Mouse (Mus musculus) induced T-regulatory cell, adult 2 months (primary cell): ENCODE measurements around the gene Rbfox2.

Experiments
- DNase-seq: peaks from one replicate; pipeline ENCODE4 v3.0.0-alpha.2; 2012; ENCODE audit warnings: low read depth

Rbfox2 gene

DNA sequence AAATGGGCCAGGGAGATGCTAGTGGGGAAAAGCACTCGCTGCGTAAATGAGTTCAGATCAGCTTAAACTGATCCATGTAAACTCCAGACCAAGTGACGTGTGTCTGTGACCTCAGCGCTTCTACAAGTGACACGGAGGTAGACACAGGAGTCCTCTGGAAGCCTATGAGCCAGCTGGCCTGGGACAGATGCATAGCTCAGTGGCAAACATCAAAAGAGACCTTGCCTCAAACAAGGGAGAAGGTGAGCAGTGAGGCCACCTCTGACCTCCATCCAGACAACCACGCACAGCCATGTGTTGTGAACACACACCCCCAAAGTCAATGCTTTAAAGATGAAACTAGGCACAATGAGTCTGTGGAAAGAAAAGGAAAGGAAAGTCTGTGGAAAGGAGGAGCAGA is 164.5 kb downstream of the Rbfox2 start:
- no peak for DNase-seq

GRCm38 (mm10) chr15:77141711-77142110 is 165.1 kb downstream of the Rbfox2 start:
- no peak for DNase-seq

DNA sequence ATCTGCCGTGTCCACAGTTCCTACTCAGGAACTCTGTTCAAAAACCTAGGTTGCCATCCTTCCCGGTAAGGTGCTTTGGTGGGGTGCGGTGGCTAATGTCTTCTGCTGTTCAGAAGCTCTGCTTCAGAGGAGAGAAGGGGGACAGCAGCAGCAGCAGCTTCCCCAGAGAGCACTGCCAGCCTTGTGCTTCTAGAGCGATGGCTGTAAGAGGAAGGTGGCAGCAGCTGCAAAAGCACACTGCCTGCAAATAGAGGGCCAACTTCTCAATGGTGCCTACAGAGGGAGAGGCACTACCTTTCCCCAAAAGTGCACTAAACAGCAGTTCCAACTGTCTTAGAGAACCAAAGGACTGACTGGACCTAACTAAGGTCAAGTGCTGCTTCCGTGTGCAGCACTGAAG is 168.5 kb downstream of the Rbfox2 start:
- no peak for DNase-seq

- no peak for DNase-seq
Measured at GRCm38 (mm10) chr15:77134483-77134882, 172.3 kb downstream of the Rbfox2 start.

- DNase-seq: no peak
Measured at GRCm38 (mm10) chr15:77129154-77129553, 177.7 kb downstream of the Rbfox2 start.

- no peak for DNase-seq
Measured at GRCm38 (mm10) chr15:77127737-77128136, 179.1 kb downstream of the Rbfox2 start.

DNA sequence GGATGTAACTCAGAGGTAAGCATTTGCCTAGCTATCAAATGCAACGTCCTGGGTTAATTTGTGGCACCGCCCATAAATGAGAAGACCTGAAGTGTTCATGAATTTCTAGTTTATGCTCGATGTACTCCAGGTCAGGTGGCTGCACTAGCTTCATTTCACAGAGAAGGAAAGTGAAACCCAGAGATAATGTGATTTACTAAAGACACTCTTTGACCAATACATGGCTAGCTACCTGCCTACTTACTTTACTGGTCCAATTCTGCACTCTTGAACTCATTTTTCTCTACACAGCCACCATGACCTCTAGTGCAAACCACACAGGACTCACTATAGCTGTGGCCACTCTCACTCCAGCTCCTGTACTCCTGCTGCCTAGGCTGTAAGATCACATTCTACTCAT is 180.1 kb downstream of the Rbfox2 start:
- no peak for DNase-seq

- DNase-seq: no peak
Measured at GRCm38 (mm10) chr15:77124372-77125117, 182.3 kb downstream of the Rbfox2 start.

DNA sequence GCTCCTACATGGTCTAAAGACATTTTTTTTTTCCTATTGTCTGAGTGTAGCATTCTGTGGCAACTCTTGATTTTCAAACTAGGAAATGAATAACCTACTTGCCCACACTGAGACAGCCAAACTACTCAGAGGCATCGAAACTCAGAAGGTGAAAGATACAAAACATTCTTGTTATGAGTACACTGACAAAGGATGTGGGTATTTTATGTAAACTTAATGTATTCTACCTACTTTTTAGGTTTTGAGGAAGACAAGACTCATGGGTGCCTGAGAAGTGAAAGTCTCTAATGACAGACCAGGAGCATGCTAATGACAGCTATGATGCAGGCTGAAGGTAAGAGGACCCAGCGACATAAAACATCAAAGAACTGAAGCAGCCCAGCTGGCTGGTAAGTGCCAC is 184.0 kb downstream of the Rbfox2 start:
- peak; percentile 3 for DNase-seq

DNA sequence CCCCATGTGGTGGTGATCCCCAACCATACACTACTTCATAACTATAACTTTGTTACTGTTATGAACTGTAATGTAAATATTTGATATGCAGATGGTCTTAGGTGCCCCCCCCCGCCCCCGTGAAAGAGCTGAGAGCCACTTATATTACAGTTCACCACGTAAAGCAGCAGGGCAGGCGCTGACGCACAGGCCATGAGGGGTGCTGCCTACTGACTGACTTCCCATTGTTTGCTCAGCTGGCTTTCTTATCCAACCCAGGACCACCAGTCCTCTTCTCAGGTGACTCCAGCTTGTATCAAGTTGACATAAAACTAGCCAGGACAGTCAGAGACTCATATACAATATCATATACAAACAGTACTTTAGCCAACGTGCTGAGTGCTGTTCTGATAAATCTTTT is 184.6 kb downstream of the Rbfox2 start:
- DNase-seq: no peak

GRCm38 (mm10) chr15:77119666-77120065 is 187.1 kb downstream of the Rbfox2 start:
- no peak for DNase-seq

GRCm38 (mm10) chr15:77117209-77117608 is 189.6 kb downstream of the Rbfox2 start:
- no peak for DNase-seq

GRCm38 (mm10) chr15:77116139-77116722 is 190.6 kb downstream of the Rbfox2 start:
- DNase-seq: no peak

DNA sequence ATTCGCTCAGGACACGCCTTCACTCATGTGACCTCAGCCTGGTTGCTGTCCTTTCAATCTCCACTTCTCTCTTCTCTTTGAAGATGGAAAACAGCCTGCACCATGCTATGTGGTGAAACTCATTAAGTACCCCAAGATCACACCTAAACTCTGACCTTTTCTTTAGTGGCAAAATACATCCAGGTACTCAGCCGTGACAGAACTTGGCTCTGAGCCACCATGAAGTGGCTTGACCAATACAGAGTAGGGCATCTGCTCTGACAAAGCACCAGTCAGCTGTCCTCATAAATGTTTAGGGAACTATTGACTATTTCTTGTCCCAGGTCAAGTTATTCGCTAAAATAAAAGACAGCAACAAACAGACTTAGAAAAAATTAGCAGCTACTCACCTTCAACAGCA is 191.3 kb downstream of the Rbfox2 start:
- DNase-seq: no peak

DNA sequence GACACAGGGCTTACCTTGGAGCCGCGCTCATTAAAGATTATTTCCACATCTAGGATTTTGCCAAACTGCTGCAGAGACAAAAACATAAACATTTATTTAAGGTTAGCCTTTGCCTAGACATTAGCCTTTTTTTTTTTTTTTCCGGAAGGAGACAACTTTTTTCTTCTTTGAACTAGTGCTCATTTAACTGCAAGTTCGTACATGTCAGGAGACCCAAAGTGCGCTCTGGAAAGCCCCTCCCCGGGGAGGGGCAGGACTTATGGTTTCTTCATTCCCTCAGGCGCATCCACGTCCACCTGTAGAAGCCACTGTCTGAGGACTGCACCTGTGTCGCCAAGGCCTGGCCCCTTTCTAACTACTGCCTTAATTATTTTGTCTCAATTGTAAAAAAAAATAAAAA is 193.2 kb downstream of the Rbfox2 start:
- DNase-seq: no peak

DNA sequence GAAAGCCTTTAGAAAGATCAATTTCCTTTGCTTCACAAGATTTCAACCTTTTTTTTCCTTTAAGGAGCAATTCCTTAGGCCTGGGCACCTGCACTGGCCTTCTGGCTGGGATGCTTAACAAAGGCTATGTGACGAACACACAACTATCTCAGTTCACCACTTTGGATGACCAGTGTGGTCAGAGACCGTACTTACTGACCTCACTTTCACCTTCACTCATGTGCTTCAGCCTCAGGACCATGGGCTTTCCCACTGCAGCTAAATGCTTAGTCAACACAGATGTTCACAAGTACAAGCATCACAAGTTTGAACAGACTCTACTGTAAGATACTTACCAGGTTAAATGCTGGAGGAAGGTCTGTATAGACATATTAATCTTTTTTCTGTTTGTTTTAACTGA is 194.4 kb downstream of the Rbfox2 start:
- no peak for DNase-seq

- no peak for DNase-seq
Measured at GRCm38 (mm10) chr15:77111924-77112323, 194.9 kb downstream of the Rbfox2 start.

- DNase-seq: no peak
Measured at GRCm38 (mm10) chr15:77110452-77110851, 196.4 kb downstream of the Rbfox2 start.

- no peak for DNase-seq
Measured at GRCm38 (mm10) chr15:77107169-77107908, 199.5 kb downstream of the Rbfox2 start.

DNA sequence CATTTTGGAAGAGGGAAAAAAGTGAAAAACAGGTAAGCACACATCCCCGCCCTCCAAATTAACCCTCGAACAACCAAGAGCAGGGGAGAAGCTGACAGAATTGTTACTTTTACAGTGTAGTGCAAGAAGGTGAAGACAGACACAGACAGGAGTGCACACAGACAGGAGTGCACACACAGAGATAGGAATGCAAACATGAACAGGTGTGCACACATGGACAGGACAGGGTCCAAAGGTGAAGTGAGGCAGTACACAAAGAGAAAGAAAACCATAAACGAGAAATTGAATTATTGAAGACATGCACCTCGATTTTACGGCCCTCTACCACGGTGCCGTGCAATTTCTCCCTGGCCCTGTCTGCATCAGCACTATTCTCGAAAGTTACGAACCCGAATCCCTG is 201.5 kb downstream of the Rbfox2 start:
- DNase-seq: no peak

DNA sequence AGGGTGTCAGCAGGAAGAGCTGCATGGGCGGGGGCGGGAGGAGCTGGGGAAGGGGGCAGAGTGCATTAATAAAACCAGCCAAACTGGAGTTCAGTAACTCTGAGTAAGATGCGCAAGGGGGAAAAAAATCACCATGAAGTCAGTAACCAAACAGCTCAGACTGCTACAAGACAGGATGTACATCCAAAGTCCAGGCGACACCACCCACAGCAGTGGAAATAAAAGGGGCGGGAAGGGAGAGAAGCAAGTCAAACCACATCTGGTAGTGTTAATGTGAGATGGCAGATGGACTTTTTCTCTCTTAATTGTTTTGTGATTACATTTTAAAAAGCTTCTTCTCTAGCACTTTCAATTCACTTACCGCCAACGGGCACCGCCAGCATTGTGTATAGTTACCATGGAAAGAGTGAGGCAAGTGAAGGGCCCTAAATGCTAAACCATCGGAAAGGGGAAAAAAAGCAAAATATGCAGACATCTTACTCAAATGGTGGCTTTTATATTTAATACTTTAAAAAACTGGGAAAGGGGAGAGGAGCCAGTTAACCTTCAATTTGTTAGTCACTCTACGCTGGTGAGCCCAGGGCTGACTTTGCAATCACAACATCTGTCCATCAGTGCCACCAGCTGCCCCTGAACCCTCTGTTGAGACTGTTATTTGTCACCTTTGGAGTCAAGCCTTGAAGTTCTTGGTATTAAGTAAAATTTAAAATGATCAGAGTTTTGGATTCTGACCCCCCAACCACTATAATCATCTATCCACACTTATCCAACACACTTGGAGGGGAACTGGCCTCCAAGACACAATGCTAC is 202.2 kb downstream of the Rbfox2 start:
- DNase-seq: no peak

DNA sequence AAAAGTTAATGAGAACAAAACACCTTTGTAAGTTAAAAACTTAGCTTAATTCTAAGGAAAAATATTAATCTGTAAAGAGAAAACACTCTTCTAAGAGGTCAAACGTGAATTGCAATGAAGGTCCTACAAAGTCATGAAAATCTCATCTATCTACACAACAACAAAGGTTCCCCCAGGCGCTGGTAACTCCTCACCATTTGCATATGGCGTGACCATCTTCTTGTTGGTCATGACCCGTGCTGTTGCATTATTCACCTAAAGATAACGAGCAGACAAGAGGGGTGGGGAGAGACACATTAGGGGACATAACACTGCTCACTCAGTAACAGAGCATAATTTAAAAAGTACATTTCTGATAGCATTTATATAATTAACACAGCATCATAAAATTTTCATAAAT is 204.1 kb downstream of the Rbfox2 start:
- DNase-seq: no peak
